Comparison of ENCODE assay signal across 8 mouse cellular contexts in genomic region chr5:117516597-117516996, GRCm38 (mm10).
DNase-seq lines count a peak whose midpoint lies in the region; ATAC-seq and TF ChIP-seq lines count a peak whose summit lies in the region.

No protein-coding gene starts in this region.

- no peaks in the 10 kb centered on the region for H3K36me3 ChIP-seq in heart, adult 2 months (ENCODE audit: control insufficient read depth, insufficient read depth, low read length)
- H3K36me3 ChIP-seq in C2C12 (ENCODE audit: control insufficient read depth, insufficient read depth) = no peaks in the 10 kb centered on the region
- no peaks in the 10 kb centered on the region for H3K36me3 ChIP-seq in forebrain, embryonic 13.5 days (ENCODE audit: poor library complexity, severe bottlenecking)
- no peaks in the 10 kb centered on the region for H3K36me3 ChIP-seq in midbrain, embryonic 15.5 days (replicated peaks)

- H3K4me3 ChIP-seq in heart, adult 2 months = no peak overlapping the region
- H3K4me3 ChIP-seq in C2C12 (ENCODE audit: insufficient read depth, poor library complexity, severe bottlenecking) = no peak overlapping the region
- no peak overlapping the region for H3K4me3 ChIP-seq in bone marrow, adult 2 months (replicated peaks; ENCODE audit: control insufficient read depth, low read depth, low read length)
- H3K4me3 ChIP-seq in forebrain, embryonic 13.5 days = no peak overlapping the region
- no peak overlapping the region for H3K4me3 ChIP-seq in midbrain, embryonic 15.5 days

- TF ChIP-seq EP300 in heart, adult 2 months (IDR thresholded peaks at IDR 0.05; ENCODE audit: insufficient read depth, low read depth, low read length) = no peak

- no peak for TF ChIP-seq POLR2A in heart, adult 2 months (IDR thresholded peaks at IDR 0.05; ENCODE audit: insufficient read depth, low read depth, low read length)
- TF ChIP-seq POLR2A in bone marrow, adult 2 months (IDR thresholded peaks at IDR 0.05; ENCODE audit: borderline replicate concordance, control insufficient read depth, low read depth, low read length) = no peak

- H3K27ac ChIP-seq in heart, adult 2 months = no peak overlapping the region
- H3K27ac ChIP-seq in bone marrow, adult 2 months (ENCODE audit: control insufficient read depth, insufficient read depth, low read depth, low read length, poor library complexity) = no peak overlapping the region
- H3K27ac ChIP-seq in forebrain, embryonic 13.5 days = no peak overlapping the region
- no peak overlapping the region for H3K27ac ChIP-seq in midbrain, embryonic 15.5 days

- no peaks in the 10 kb centered on the region for H3K79me3 ChIP-seq in C2C12 (ENCODE audit: low read depth)

- intact Hi-C loops in heart, adult 2 months (cut with DNase I) = loop anchor here (1.0 to 5.0 kb wide), 2 partner anchors 96 to 324 kb away; no protein-coding TSS in a partner anchor
- intact Hi-C loops in heart, postnatal 25 days (cut with DNase I) = loop anchor here (2.0 kb wide), 3 partner anchors 320 to 430 kb away; no protein-coding TSS in a partner anchor

- no peak overlapping the region for H3K4me2 ChIP-seq in forebrain, embryonic 13.5 days
- no peak overlapping the region for H3K4me2 ChIP-seq in midbrain, embryonic 15.5 days

- no peaks in the 10 kb centered on the region for H3K4me1 ChIP-seq in heart, adult 2 months (ENCODE audit: control insufficient read depth, insufficient read depth, low read length)
- no peaks in the 10 kb centered on the region for H3K4me1 ChIP-seq in bone marrow, adult 2 months (ENCODE audit: control insufficient read depth, insufficient read depth, low read length)
- no peaks in the 10 kb centered on the region for H3K4me1 ChIP-seq in forebrain, embryonic 13.5 days
- H3K4me1 ChIP-seq in midbrain, embryonic 15.5 days = no peaks in the 10 kb centered on the region

- no peaks in the 10 kb centered on the region for H3K9me3 ChIP-seq in forebrain, embryonic 13.5 days (replicated peaks)
- H3K9me3 ChIP-seq in midbrain, embryonic 15.5 days = no peaks in the 10 kb centered on the region

- ATAC-seq in forebrain, embryonic 13.5 days = peak; percentile 33
- peak; percentile 20; the same call in 1 of the 2 replicates for ATAC-seq in midbrain, embryonic 15.5 days (replicated peaks)

- peak in 1 of 2 experiments; percentile 37 for DNase-seq in heart, adult 2 months
- no peak for DNase-seq in heart, postnatal 25 days (ENCODE audit: low spot score)
- peak; percentile 83 for DNase-seq in layer of hippocampus, postnatal 10 days (ENCODE audit: low spot score in 2 of 2)
- DNase-seq in thymus, postnatal 0 days (ENCODE audit: low spot score) = peak; percentile 67

- H3K9ac ChIP-seq in heart, adult 2 months (ENCODE audit: low read depth, low read length) = no peak overlapping the region
- no peak overlapping the region for H3K9ac ChIP-seq in forebrain, embryonic 13.5 days
- H3K9ac ChIP-seq in midbrain, embryonic 15.5 days = no peak overlapping the region

- no peak overlapping the region for H3ac ChIP-seq in C2C12 (ENCODE audit: control insufficient read depth, insufficient read length, low read depth)

- no peaks in the 10 kb centered on the region for H3K79me2 ChIP-seq in heart, adult 2 months (replicated peaks; ENCODE audit: control insufficient read depth, insufficient read depth, low read length)
- H3K79me2 ChIP-seq in C2C12 (ENCODE audit: control insufficient read depth, insufficient read depth) = no peaks in the 10 kb centered on the region

- 7% methylated on average over 8 of the region's 8 CpGs for WGBS in heart, adult 2 months
- 4% methylated on average over 8 of the region's 8 CpGs for WGBS in bone marrow, adult 2 months
- WGBS in forebrain, embryonic 13.5 days = 4% methylated on average over 8 of the region's 8 CpGs
- WGBS in midbrain, embryonic 15.5 days = 2% methylated on average over 8 of the region's 8 CpGs

- no peaks in the 10 kb centered on the region for H3K27me3 ChIP-seq in heart, adult 2 months (ENCODE audit: control insufficient read depth, insufficient read depth, low read length)
- peaks cover 13% of the 10 kb centered on the region for H3K27me3 ChIP-seq in C2C12 (ENCODE audit: control insufficient read depth, insufficient read depth, insufficient read length)
- H3K27me3 ChIP-seq in forebrain, embryonic 13.5 days = no peaks in the 10 kb centered on the region
- H3K27me3 ChIP-seq in midbrain, embryonic 15.5 days (replicated peaks) = no peaks in the 10 kb centered on the region

- peak; percentile 78 for TF ChIP-seq CTCF in heart, adult 2 months (IDR thresholded peaks at IDR 0.05)
- peak; percentile 50 for TF ChIP-seq CTCF in C2C12 (IDR thresholded peaks at IDR 0.05; ENCODE audit: control insufficient read depth, insufficient read depth, insufficient read length)
- peak; percentile 78 for TF ChIP-seq CTCF in bone marrow, adult 2 months (IDR thresholded peaks at IDR 0.05; ENCODE audit: control insufficient read depth, insufficient read depth, low read length)

TF ChIP-seq in C2C12, 6 proteins besides CTCF, POLR2A, EP300 and RAD21:
- no peak for TF ChIP-seq MYOD1 (IDR thresholded peaks at IDR 0.05; ENCODE audit: control insufficient read depth, insufficient read length, low read depth)
- TF ChIP-seq USF1 (IDR thresholded peaks at IDR 0.05; ENCODE audit: low read depth) = no peak
- TF ChIP-seq MAX (IDR thresholded peaks at IDR 0.05) = no peak
- TF ChIP-seq CEBPB (IDR thresholded peaks at IDR 0.05; ENCODE audit: low read depth) = no peak
- TF ChIP-seq MYOG (IDR thresholded peaks at IDR 0.05; ENCODE audit: control insufficient read depth, extremely low read depth, insufficient read length) = no peak
- TF ChIP-seq FOSL1 (IDR thresholded peaks at IDR 0.05; ENCODE audit: insufficient read depth, low read length, poor library complexity, severe bottlenecking) = no peak
